Mouse (Mus musculus) forebrain, embryonic 11.5 days (tissue): ENCODE results near the gene Hist1h2aa. TPM values are rescaled to one million over a fixed set of nuclear protein-coding genes. Genes with fewer than 3 reads are reported as not detected.

Source experiments
- ATAC-seq: fragments of 200-750 bp; cut with Nextera tagmentation; replicated peaks from 2 replicates; pipeline ENCODE4 v1.8.0; 2017; ENCODE audit warnings: moderate TSS enrichment; ENCODE audit not compliant: low FRiP score
- DNase-seq: peaks from one replicate; pipeline ENCODE4 v3.0.0-alpha.2; 2017; ENCODE audit warnings: low spot score
- H3K27ac ChIP-seq: fragments of 300-500 bp; sonication (generic); 2 replicates; pipeline ENCODE4 v1.5.1; 2014; ENCODE audit warnings: low read depth, low read length
- H3K27me3 ChIP-seq: fragments of 300-500 bp; sonication (generic); 2 replicates; pipeline ENCODE4 v1.6.1; 2014; ENCODE audit warnings: mild to moderate bottlenecking, low read length, mixed read lengths; ENCODE audit not compliant: control insufficient read depth, insufficient read depth
- H3K36me3 ChIP-seq: fragments of 300-500 bp; sonication (generic); 2 replicates; pipeline ENCODE4 v1.6.1; 2014; ENCODE audit warnings: mild to moderate bottlenecking, low read length, moderate library complexity, mixed read lengths; ENCODE audit not compliant: control insufficient read depth, insufficient read depth
- H3K4me1 ChIP-seq: fragments of 300-500 bp; sonication (generic); replicated peaks from 2 replicates; pipeline ENCODE4 v1.6.1; 2014; ENCODE audit warnings: low read length, mixed read lengths; ENCODE audit not compliant: control insufficient read depth, insufficient read depth
- H3K4me2 ChIP-seq: fragments of 300-500 bp; sonication (generic); 2 replicates; pipeline ENCODE4 v1.6.1; 2014; ENCODE audit warnings: low read depth, mild to moderate bottlenecking, low read length, moderate library complexity, mixed read lengths; ENCODE audit not compliant: severe bottlenecking
- H3K4me3 ChIP-seq: fragments of 300-500 bp; sonication (generic); 2 replicates; pipeline ENCODE4 v1.5.1; 2014; ENCODE audit warnings: low read depth, low read length
- H3K9ac ChIP-seq: fragments of 300-500 bp; sonication (generic); 2 replicates; pipeline ENCODE4 v1.6.1; 2014; ENCODE audit warnings: low read length
- H3K9me3 ChIP-seq: fragments of 300-500 bp; sonication (generic); 2 replicates; pipeline ENCODE4 v1.6.1; 2016; ENCODE audit warnings: low read length, mixed read lengths; ENCODE audit not compliant: control insufficient read depth
- WGBS: fragments of 180-500 bp; shearing (Covaris S2); extraction: QIAGEN DNeasy Blood & Tissue Kit; methylation state at CpG from one replicate; pipeline ENCODE4 v1.1.7; 2014; 5-methylcytosine and 5-hydroxymethylcytosine counted together
- polyA plus RNA-seq: library from polyadenylated mRNA; unstranded; fragments of >200 nt; fragmentation: Nextera tagmentation; extraction: Ambion mirVana; gene quantifications from 2 replicates; pipeline ENCODE4 v1.2.1, GENCODE M21; 2014

Gene Hist1h2aa
- polyA plus RNA-seq, result not detected in 2 replicates

DNA sequence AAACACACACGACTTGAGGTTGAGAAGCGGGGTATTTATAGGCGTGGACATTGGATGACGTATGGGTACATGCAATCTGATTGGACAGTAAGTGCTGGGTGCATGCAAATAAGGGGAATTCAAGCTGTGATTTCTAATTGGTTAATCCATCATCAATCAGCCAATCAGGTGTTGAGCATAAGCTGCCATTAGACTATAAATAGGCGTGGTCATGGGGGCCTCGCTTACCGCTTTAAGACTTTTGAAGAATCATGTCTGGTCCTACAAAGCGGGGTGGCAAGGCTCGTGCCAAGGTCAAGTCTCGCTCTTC lies at the start of gene Hist1h2aa:
TSS of gene Hist1h2aa (plus strand) at position 252 of the 310 bp plus-strand sequence.
- 93% methylated on average over 10 of the region's 10 CpGs for WGBS

DNA sequence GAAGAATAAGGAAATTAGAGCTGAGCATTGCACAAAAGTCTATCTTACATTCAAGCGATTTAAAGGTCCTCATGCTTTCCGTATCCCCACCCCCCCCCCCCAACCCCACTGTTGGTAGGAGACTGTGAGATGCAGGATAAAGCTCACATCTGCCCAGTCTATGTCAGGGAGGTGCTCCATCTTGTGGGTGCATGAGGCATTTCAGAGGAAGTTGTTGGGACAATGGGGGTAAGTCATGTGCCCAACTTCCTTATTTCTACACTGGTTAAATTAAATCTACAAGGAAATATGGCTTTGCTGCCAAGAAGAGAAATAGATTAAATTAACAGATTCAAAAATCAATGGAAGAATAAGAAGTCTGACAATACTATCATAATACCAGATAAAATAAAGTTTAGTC lies 48.7 kb upstream of the Hist1h2aa start:
- no peak overlapping the region for H3K27ac ChIP-seq
- no peaks in the 10 kb centered on the region for H3K9me3 ChIP-seq
- no peak overlapping the region for H3K4me2 ChIP-seq
- H3K27me3 ChIP-seq, result no peaks in the 10 kb centered on the region
- H3K36me3 ChIP-seq, result no peaks in the 10 kb centered on the region
- 43% methylated on average over 2 of the region's 2 CpGs for WGBS
- H3K4me1 ChIP-seq, result no peaks in the 10 kb centered on the region
- no peak for ATAC-seq
- H3K4me3 ChIP-seq, result no peak overlapping the region
- DNase-seq, result no peak
- no peak overlapping the region for H3K9ac ChIP-seq

More for the DNA sequence above, at the start of gene Hist1h2aa:
- Histone ChIP-seq H3K27ac (no peak within 1 kb of the TSS), H3K27me3 (no peaks in the 10 kb centered on the region), H3K4me3 (no peak within 1 kb of the TSS), H3K4me2 (no peak within 1 kb of the TSS), H3K36me3 (no peaks in the 10 kb centered on the region), H3K4me1 (no peaks in the 10 kb centered on the region), H3K9me3 (no peaks in the 10 kb centered on the region), H3K9ac (no peak within 1 kb of the TSS)
- ATAC-seq, result no peak
- DNase-seq, result no peak

DNA sequence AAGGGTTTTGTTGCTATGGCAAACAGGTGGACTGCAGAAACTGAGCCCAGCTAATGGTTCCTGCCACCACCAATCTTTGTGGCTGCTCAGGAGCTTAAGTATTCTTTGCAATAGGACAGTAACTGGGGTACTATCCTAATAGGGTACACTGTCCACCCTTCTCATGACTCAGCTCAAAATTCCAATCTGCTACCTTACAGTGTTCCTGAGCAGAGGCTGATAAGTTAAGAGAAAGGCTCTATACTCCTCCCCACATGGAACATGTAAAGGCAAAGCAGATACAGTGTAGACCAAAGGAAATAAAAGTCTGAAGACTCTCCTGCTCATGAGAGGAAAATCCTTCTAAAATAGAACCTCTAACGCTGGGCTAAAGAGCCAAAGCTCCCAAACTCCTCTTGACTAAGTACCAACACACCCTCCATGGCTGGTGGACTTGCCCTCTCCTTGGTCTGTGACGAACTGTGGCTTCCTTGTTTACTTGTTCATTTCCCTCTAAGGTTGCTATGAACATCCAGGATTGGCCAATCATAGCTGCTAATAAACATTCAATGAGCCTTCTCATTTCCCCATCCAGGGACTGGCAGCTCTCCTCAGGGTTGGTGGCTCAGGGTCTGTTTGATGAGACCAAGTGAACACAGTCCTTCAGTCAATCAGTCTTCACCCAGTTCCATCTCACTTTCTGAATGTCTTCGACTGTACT lies 47.1 kb upstream of the Hist1h2aa start:
- no peaks in the 10 kb centered on the region for H3K27me3 ChIP-seq
- no peaks in the 10 kb centered on the region for H3K36me3 ChIP-seq
- 86% methylated on average over 3 of the region's 3 CpGs for WGBS
- no peak overlapping the region for H3K4me2 ChIP-seq
- DNase-seq (no peak), ATAC-seq (no peak)
- H3K27ac ChIP-seq, result no peak overlapping the region
- H3K9me3 ChIP-seq, result no peaks in the 10 kb centered on the region
- H3K9ac ChIP-seq, result no peak overlapping the region
- H3K4me3 ChIP-seq, result no peak overlapping the region
- H3K4me1 ChIP-seq, result no peaks in the 10 kb centered on the region

DNA sequence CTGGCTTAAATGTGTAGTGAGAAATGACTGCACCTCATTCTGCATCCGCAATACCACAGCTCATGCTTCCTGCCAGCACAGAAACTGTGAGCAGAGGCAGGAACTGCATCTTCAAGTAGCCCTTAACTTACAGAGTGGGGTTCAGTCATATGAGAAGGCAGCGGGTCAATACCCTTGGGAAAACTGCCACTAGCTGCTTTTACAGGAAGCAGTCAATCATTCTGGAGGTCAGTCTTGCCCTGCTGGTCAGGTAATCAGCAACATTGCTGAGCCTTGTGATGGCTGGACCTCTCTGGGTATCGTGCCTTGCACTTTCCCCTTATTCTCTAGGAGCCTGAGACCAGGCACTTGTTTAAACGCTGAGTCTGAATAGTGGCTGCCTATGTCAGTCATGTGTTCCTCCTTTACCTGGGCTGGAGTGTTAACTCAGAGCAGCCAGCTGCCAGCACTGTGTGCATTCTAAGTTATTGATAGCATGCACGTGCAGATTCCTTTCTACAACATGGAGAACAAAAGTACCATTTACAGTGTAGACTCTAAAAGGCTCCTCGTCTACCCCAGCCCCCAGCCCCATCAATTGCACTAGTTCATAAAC lies 45.2 kb upstream of the Hist1h2aa start:
- ATAC-seq (no peak), DNase-seq (no peak)
- no peak overlapping the region for H3K9ac ChIP-seq
- 76% methylated on average over 6 of the region's 6 CpGs for WGBS
- no peaks in the 10 kb centered on the region for H3K27me3 ChIP-seq
- H3K27ac ChIP-seq, result no peak overlapping the region
- H3K36me3 ChIP-seq, result no peaks in the 10 kb centered on the region
- no peaks in the 10 kb centered on the region for H3K9me3 ChIP-seq
- no peaks in the 10 kb centered on the region for H3K4me1 ChIP-seq
- no peak overlapping the region for H3K4me2 ChIP-seq
- no peak overlapping the region for H3K4me3 ChIP-seq

DNA sequence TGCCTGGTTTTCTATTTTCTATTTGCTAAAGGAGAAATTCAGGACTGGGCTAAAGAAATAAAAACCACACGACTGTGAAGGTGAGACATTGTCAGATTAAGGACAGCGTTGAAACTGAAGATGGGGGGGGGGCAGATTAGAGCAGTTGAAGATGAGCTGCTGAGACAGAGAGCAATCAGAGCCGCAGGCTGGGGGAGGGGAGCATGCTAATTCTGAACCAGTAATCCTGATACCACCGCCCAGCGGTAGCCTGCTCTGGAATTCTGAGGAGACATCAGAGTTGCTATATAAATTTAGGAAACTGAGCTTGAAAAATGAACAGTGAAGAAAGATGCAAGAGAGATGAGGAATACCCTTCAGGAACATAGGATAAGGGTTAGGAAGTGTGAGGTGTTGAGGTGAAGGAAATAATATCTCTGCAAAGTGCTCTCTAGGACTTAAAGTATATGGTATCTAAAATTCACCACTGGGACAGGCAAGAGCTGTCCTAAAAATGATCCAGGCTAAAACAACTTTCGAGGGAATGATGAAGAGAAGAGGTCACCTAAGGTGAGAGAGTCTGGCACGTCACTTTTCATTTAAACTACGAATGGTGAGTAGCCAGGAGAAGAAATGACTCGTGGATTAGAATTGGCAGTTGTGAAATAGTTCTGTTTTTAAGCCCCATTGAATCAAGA lies 41.5 kb upstream of the Hist1h2aa start:
- no peak for DNase-seq
- no peaks in the 10 kb centered on the region for H3K4me1 ChIP-seq
- no peak overlapping the region for H3K9ac ChIP-seq
- H3K27me3 ChIP-seq, result no peaks in the 10 kb centered on the region
- 19% methylated on average over 9 of the region's 9 CpGs for WGBS
- no peaks in the 10 kb centered on the region for H3K9me3 ChIP-seq
- no peak overlapping the region for H3K4me3 ChIP-seq
- no peak overlapping the region for H3K4me2 ChIP-seq
- no peak for ATAC-seq
- no peak overlapping the region for H3K27ac ChIP-seq
- H3K36me3 ChIP-seq, result no peaks in the 10 kb centered on the region

DNA sequence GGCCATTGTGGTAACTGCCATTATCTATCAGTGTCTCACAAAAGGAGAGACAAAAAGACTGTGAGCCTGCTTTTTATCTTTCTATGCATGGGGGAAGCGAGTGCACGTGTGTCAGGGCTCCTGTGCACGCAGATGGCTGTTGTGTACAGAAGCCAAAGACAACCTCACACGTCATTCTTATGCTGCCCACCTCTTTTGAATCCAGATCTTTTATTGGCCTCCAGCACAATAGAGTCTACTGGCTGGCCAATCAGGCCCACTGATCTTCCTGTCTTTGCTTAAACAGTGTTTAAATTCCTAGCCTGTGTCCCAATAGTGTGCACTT lies 41.0 kb upstream of the Hist1h2aa start:
- DNase-seq, result no peak
- ATAC-seq, result no peak

DNA sequence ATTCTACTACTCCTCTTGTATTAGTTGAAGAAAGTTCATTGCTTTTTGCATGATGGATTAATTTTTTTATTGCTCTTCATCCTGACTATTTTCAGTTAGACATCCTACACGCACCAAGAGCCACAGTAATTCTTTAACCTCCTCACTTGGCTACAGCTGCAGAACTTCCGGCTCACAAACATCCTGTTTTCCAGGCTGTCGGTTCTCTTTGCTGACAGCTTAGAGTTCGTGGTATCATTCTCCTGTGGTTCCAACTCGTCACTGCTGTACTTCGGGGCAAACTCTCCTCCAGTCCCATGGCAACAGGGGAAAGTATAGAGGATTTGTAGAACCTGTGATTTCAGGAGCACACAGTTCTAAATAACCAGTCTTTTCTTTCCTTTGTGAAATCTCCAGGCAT lies 36.0 kb upstream of the Hist1h2aa start:
- no peaks in the 10 kb centered on the region for H3K4me1 ChIP-seq
- DNase-seq (no peak), ATAC-seq (no peak)
- WGBS, result 59% methylated on average over 6 of the region's 6 CpGs
- H3K9me3 ChIP-seq, result no peaks in the 10 kb centered on the region
- no peaks in the 10 kb centered on the region for H3K27me3 ChIP-seq
- no peak overlapping the region for H3K27ac ChIP-seq
- no peaks in the 10 kb centered on the region for H3K36me3 ChIP-seq
- H3K4me2 ChIP-seq, result no peak overlapping the region
- H3K9ac ChIP-seq, result no peak overlapping the region
- no peak overlapping the region for H3K4me3 ChIP-seq

More for the DNA sequence above, 41.0 kb upstream of the Hist1h2aa start:
- H3K27ac ChIP-seq, result no peak overlapping the region
- no peaks in the 10 kb centered on the region for H3K9me3 ChIP-seq
- no peak overlapping the region for H3K4me3 ChIP-seq
- no peak overlapping the region for H3K9ac ChIP-seq
- 27% methylated on average over 4 of the region's 4 CpGs for WGBS
- no peaks in the 10 kb centered on the region for H3K4me1 ChIP-seq
- no peaks in the 10 kb centered on the region for H3K27me3 ChIP-seq
- H3K36me3 ChIP-seq, result no peaks in the 10 kb centered on the region
- H3K4me2 ChIP-seq, result no peak overlapping the region

DNA sequence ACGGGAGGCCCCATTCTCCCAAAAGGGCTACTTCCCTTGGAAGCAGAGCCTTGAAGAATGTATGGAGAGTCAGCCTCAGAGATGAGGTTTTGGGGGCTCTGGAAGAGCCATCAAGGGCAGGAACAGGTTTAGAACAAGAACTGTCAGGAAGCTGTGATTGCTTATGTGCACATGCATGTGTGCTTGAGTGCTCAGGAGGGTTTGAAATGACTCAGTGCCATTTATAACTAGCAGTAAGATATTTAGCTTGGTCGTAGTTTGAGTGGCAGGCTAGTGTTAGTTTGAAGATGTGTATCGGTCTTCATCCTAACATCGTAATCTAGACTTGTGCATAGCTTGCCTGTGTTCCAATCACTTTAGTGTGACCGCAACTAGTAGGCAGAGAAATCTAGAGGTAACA lies 27.4 kb upstream of the Hist1h2aa start:
- 95% methylated on average over 5 of the region's 5 CpGs for WGBS
- H3K27me3 ChIP-seq, result no peaks in the 10 kb centered on the region
- H3K4me2 ChIP-seq, result no peak overlapping the region
- no peak for DNase-seq
- no peaks in the 10 kb centered on the region for H3K4me1 ChIP-seq
- no peaks in the 10 kb centered on the region for H3K9me3 ChIP-seq
- no peak overlapping the region for H3K27ac ChIP-seq
- H3K9ac ChIP-seq, result no peak overlapping the region
- no peak for ATAC-seq
- H3K36me3 ChIP-seq, result no peaks in the 10 kb centered on the region
- H3K4me3 ChIP-seq, result no peak overlapping the region

DNA sequence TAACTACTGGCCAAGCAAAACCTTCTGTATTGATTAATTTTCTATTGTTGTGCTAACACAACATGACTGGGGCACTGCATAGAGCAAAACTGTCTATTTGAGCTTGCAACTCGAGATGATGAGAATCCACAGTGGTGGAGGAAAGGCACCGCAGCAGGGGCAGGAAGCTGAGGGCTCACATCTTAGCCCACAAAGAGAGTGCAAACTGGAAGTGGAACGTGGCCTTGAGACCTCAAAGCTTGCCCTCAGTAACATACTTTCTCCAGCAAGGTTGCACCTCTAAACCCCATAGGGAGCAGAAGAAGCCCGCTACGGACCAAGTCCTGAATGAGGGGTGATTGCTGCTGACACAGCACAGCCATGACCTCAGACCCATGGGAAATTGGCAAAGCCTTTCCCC lies 24.1 kb upstream of the Hist1h2aa start:
- DNase-seq, result no peak
- Histone ChIP-seq H3K27ac (no peak overlapping the region), H3K27me3 (no peaks in the 10 kb centered on the region), H3K4me2 (no peak overlapping the region), H3K36me3 (no peaks in the 10 kb centered on the region), H3K4me3 (no peak overlapping the region), H3K9ac (no peak overlapping the region), H3K4me1 (no peaks in the 10 kb centered on the region), H3K9me3 (no peaks in the 10 kb centered on the region)
- no peak for ATAC-seq
- WGBS, result 86% methylated on average over 5 of the region's 5 CpGs
